Mouse (Mus musculus) splenic B cell, adult 2 months (primary cell): ENCODE measurements at regions not wholly inside any gene's neighbourhood (a gene's known extent, or its start where the extent isn't known, plus 50 kb on each side); places are given as distances from the start of the nearest gene placed in this dataset.

Experiments used
- DNase-seq: peaks from one replicate; pipeline ENCODE4 v3.0.0-alpha.2; 2011; ENCODE audit warnings: low read depth, low spot score
- H3K27me3 ChIP-seq: 2 replicates; pipeline ENCODE4 v1.6.1; 2012; ENCODE audit warnings: mild to moderate bottlenecking, low read length, moderate library complexity, mixed read lengths; ENCODE audit not compliant: control insufficient read depth, poor library complexity, insufficient read depth, severe bottlenecking
- H3K36me3 ChIP-seq: 2 replicates; pipeline ENCODE4 v1.6.1; 2012; ENCODE audit warnings: mild to moderate bottlenecking, low read length, moderate library complexity, mixed read lengths; ENCODE audit not compliant: control insufficient read depth, poor library complexity, insufficient read depth, severe bottlenecking

- H3K36me3 ChIP-seq: no peaks in the 10 kb centered on the region
- no peak for DNase-seq
- no peaks in the 10 kb centered on the region for H3K27me3 ChIP-seq
Observed at GRCm38 (mm10) chr5:12976015-12976742, 149.0 kb upstream of the Sema3a start.

- no peak for DNase-seq
- Histone ChIP-seq H3K36me3 (no peaks in the 10 kb centered on the region), H3K27me3 (no peaks in the 10 kb centered on the region)
Observed at GRCm38 (mm10) chr5:12977875-12978274, 147.3 kb upstream of the Sema3a start.

GRCm38 (mm10) chr5:12993826-12994225, 131.4 kb upstream of the Sema3a start:
- H3K36me3 ChIP-seq: no peaks in the 10 kb centered on the region
- H3K27me3 ChIP-seq: no peaks in the 10 kb centered on the region
- no peak for DNase-seq

GRCm38 (mm10) chr5:12997440-12997839, 127.8 kb upstream of the Sema3a start:
- Histone ChIP-seq H3K27me3 (no peaks in the 10 kb centered on the region), H3K36me3 (no peaks in the 10 kb centered on the region)
- no peak for DNase-seq

GRCm38 (mm10) chr5:13007132-13007531, 118.1 kb upstream of the Sema3a start:
- Histone ChIP-seq H3K36me3 (no peaks in the 10 kb centered on the region), H3K27me3 (no peaks in the 10 kb centered on the region)
- DNase-seq: no peak

GRCm38 (mm10) chr5:13022270-13022669, 102.9 kb upstream of the Sema3a start:
- Histone ChIP-seq H3K36me3 (no peaks in the 10 kb centered on the region), H3K27me3 (no peaks in the 10 kb centered on the region)
- no peak for DNase-seq

- no peaks in the 10 kb centered on the region for H3K36me3 ChIP-seq
- DNase-seq: no peak
Observed at GRCm38 (mm10) chr5:13033332-13033731, 91.9 kb upstream of the Sema3a start.

GRCm38 (mm10) chr5:13036127-13036526, 89.1 kb upstream of the Sema3a start:
- no peaks in the 10 kb centered on the region for H3K36me3 ChIP-seq
- DNase-seq: no peak

More at GRCm38 (mm10) chr5:13033332-13033731, 91.9 kb upstream of the Sema3a start:
- no peaks in the 10 kb centered on the region for H3K27me3 ChIP-seq

GRCm38 (mm10) chr5:13058883-13059423, 66.3 kb upstream of the Sema3a start:
- no peak for DNase-seq
- H3K36me3 ChIP-seq: no peaks in the 10 kb centered on the region
- H3K27me3 ChIP-seq: no peaks in the 10 kb centered on the region

More at GRCm38 (mm10) chr5:13036127-13036526, 89.1 kb upstream of the Sema3a start:
- no peaks in the 10 kb centered on the region for H3K27me3 ChIP-seq

GRCm38 (mm10) chr5:13066942-13067341, 58.3 kb upstream of the Sema3a start:
- DNase-seq: no peak
- no peaks in the 10 kb centered on the region for H3K27me3 ChIP-seq
- H3K36me3 ChIP-seq: no peaks in the 10 kb centered on the region
